In the genomic region with DNA sequence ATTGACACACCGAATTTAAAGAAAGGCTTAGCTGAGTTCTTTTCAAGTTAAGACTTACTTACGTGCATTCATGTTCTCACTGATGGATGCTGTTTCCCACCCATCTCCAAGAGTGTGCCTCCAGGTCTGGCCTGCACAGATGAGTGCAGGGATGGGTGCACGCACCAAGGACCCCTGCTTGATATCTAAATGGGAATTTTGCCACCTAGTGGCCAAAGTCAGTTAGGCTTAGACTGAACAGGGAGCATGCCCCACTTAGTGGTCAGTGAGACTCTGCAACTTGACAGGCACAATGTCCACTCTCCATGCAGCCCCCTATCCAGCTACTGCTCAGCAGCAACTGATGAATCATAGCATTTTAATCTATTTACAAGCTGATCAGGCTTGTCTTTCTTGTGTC, we compare ENCODE assay signal across 9 mouse cellular contexts. TPM values are rescaled to one million over a fixed set of nuclear protein-coding genes. Genes with fewer than 3 reads are reported as not detected.
DNase-seq lines count a peak whose midpoint lies in the region; ATAC-seq lines count a peak whose summit lies in the region.
"Had no signal": no experiment of that assay in that cellular context is flagged by ENCODE, and none has a peak within 500 bp of the region (broad histone marks: within the 10 kb centered on the region; RNA-seq: fewer than 3 reads in every experiment).

No protein-coding gene starts in this region.

- peak; percentile 18 for DNase-seq in gastrocnemius, adult 18-20 months (ENCODE audit: low spot score)
- no peak for DNase-seq in gastrocnemius, postnatal 14 days
- peak; percentile 24 for DNase-seq in CD4-positive helper T cell, adult 2 months (ENCODE audit: low read depth, low spot score)
- peak; percentile 3 for DNase-seq in c-Kit-negative CD71-positive TER-119-positive erythroid progenitor cells, embryonic 14.5 days (ENCODE audit: low read depth, low spot score)
- DNase-seq in skeletal muscle tissue, adult 2 months (ENCODE audit: low read depth, low spot score), result peak; percentile 7
- no peak for DNase-seq in left cerebral cortex, adult 8-10 months (ENCODE audit: low spot score in 2 of 2)

- no peaks in the 10 kb centered on the region for H3K27me3 ChIP-seq in hindbrain, embryonic 13.5 days
- no peaks in the 10 kb centered on the region for H3K27me3 ChIP-seq in lung, embryonic 15.5 days
- H3K27me3 ChIP-seq: liver, embryonic 15.5 days had no signal

- H3K4me1 ChIP-seq in hindbrain, embryonic 13.5 days (replicated peaks), result no peaks in the 10 kb centered on the region
- H3K4me1 ChIP-seq in lung, embryonic 15.5 days, result no peaks in the 10 kb centered on the region
- H3K4me1 ChIP-seq: liver, embryonic 15.5 days had no signal

- H3K4me2 ChIP-seq in hindbrain, embryonic 13.5 days, result no peak overlapping the region
- no peak overlapping the region for H3K4me2 ChIP-seq in lung, embryonic 15.5 days
- H3K4me2 ChIP-seq: liver, embryonic 15.5 days had no signal

- no peak overlapping the region for H3K27ac ChIP-seq in hindbrain, embryonic 13.5 days
- no peak overlapping the region for H3K27ac ChIP-seq in lung, embryonic 15.5 days
- H3K27ac ChIP-seq: liver, embryonic 15.5 days had no signal

- intact Hi-C loops in gastrocnemius, postnatal 14 days (cut with DNase I; ENCODE audit: low total_unique reads), result loop anchor here (5.0 kb wide), 1 partner anchor 300 kb away; no protein-coding TSS in a partner anchor

- no peak overlapping the region for H3K9ac ChIP-seq in hindbrain, embryonic 13.5 days
- no peak overlapping the region for H3K9ac ChIP-seq in lung, embryonic 15.5 days
- H3K9ac ChIP-seq: liver, embryonic 15.5 days had no signal

- H3K9me3 ChIP-seq in hindbrain, embryonic 13.5 days, result no peaks in the 10 kb centered on the region
- no peaks in the 10 kb centered on the region for H3K9me3 ChIP-seq in lung, embryonic 15.5 days
- H3K9me3 ChIP-seq: liver, embryonic 15.5 days had no signal

- WGBS in hindbrain, embryonic 13.5 days, result 65% methylated on average over 3 of the region's 3 CpGs
- WGBS in lung, embryonic 15.5 days, result 48% methylated on average over 3 of the region's 3 CpGs

- ATAC-seq in hindbrain, embryonic 13.5 days (ENCODE audit: low FRiP score), result peak; percentile 74
- ATAC-seq in lung, embryonic 15.5 days (ENCODE audit: borderline replicate concordance, extremely low read depth, low FRiP score, low TSS enrichment), result 0 out of 2 replicates have a peak, but pooled peaks have one; percentile 46

- H3K36me3 ChIP-seq in hindbrain, embryonic 13.5 days, result 0 out of 2 replicates have a peak, but pooled peaks cover under 1% of the 10 kb centered on the region
- H3K36me3 ChIP-seq in lung, embryonic 15.5 days, result no peaks in the 10 kb centered on the region
- H3K36me3 ChIP-seq: liver, embryonic 15.5 days had no signal

- no peak overlapping the region for H3K4me3 ChIP-seq in hindbrain, embryonic 13.5 days
- H3K4me3 ChIP-seq in lung, embryonic 15.5 days, result no peak overlapping the region
- H3K4me3 ChIP-seq: liver, embryonic 15.5 days had no signal

RNA-seq across cellular contexts. Expression of a gene that starts 47.8 kb away (rescaled TPM):
- total RNA-seq in gastrocnemius, adult 18-20 months (2021), result 10 to 100 TPM; 76.6 to 88.0 TPM
- total RNA-seq in gastrocnemius, postnatal 14 days (2021), result 10 to 100 TPM; 57.4 to 64.5 TPM
- 323 and 327 TPM in 2 replicates for polyA plus RNA-seq in hindbrain, embryonic 13.5 days (2015; fragmentation: Nextera tagmentation; extraction: Ambion mirVana)
- 139 and 141 TPM in 2 replicates for polyA plus RNA-seq in lung, embryonic 15.5 days (2015; fragmentation: Nextera tagmentation; extraction: Ambion mirVana)
- total RNA-seq in left cerebral cortex, adult 8-10 months (2022), result 100 to 1,000 TPM; 157 to 173 (median 166) TPM

RNA-seq across cellular contexts. Expression of a gene that starts 48.1 kb away (rescaled TPM):
- total RNA-seq in gastrocnemius, adult 18-20 months (2021), result 1 to 10 TPM in 1 of 2 experiments, not detected in 1; 1.1 TPM
- total RNA-seq in gastrocnemius, postnatal 14 days (2021), result not detected
- not detected in 2 replicates for polyA plus RNA-seq in hindbrain, embryonic 13.5 days (2015; fragmentation: Nextera tagmentation; extraction: Ambion mirVana)
- polyA plus RNA-seq in lung, embryonic 15.5 days (2015; fragmentation: Nextera tagmentation; extraction: Ambion mirVana), result not detected in 2 replicates
- not detected for total RNA-seq in left cerebral cortex, adult 8-10 months (2022)
- polyA plus RNA-seq: liver, embryonic 15.5 days had no signal

Comparison
In these comparisons a context has a peak if more than half of its experiments do, and no peak if none do; other contexts are left out.
1. DNase-seq: peak in gastrocnemius, adult 18-20 months (single experiment), CD4-positive helper T cell, adult 2 months (single experiment), c-Kit-negative CD71-positive TER-119-positive erythroid progenitor cells, embryonic 14.5 days (single experiment) and skeletal muscle tissue, adult 2 months (single experiment); none in gastrocnemius, postnatal 14 days (single experiment) and left cerebral cortex, adult 8-10 months (0 of 2).